Mouse (Mus musculus): ENCODE measurements around the gene Myh10.

The Myh10 gene

GRCm38 (mm10) chr11:68691321-68692009, at the start of gene Myh10:
Myh10 (plus strand) TSS chr11:68691559.
- DNase-seq = peak; percentile 98

- peak; percentile 32 for DNase-seq
Measured at GRCm38 (mm10) chr11:68644781-68645180, 46.6 kb upstream of the Myh10 start.

GRCm38 (mm10) chr11:68647808-68648207, 43.6 kb upstream of the Myh10 start:
- DNase-seq = no peak

GRCm38 (mm10) chr11:68648385-68649148, 42.8 kb upstream of the Myh10 start:
- DNase-seq = no peak

GRCm38 (mm10) chr11:68651518-68651917, 39.8 kb upstream of the Myh10 start:
- DNase-seq = no peak

GRCm38 (mm10) chr11:68655524-68655923, 35.8 kb upstream of the Myh10 start:
- no peak for DNase-seq

- no peak for DNase-seq
Measured at GRCm38 (mm10) chr11:68656887-68657685, 34.3 kb upstream of the Myh10 start.

GRCm38 (mm10) chr11:68657811-68658210, 33.5 kb upstream of the Myh10 start:
- DNase-seq = no peak

GRCm38 (mm10) chr11:68665331-68665730, 26.0 kb upstream of the Myh10 start:
- DNase-seq = no peak

- no peak for DNase-seq
Measured at GRCm38 (mm10) chr11:68666210-68666609, 25.1 kb upstream of the Myh10 start.

- no peak for DNase-seq
Measured at GRCm38 (mm10) chr11:68672270-68672970, 18.9 kb upstream of the Myh10 start.

- DNase-seq = no peak
Measured at GRCm38 (mm10) chr11:68674071-68674470, 17.3 kb upstream of the Myh10 start.

- no peak for DNase-seq
Measured at GRCm38 (mm10) chr11:68674643-68675042, 16.7 kb upstream of the Myh10 start.

GRCm38 (mm10) chr11:68675274-68675673, 16.1 kb upstream of the Myh10 start:
- DNase-seq = no peak

GRCm38 (mm10) chr11:68681254-68681839, 10.0 kb upstream of the Myh10 start:
- DNase-seq = no peak

GRCm38 (mm10) chr11:68682136-68682806, 9.1 kb upstream of the Myh10 start:
- no peak for DNase-seq

- DNase-seq = no peak
Measured at GRCm38 (mm10) chr11:68686001-68686400, 5.4 kb upstream of the Myh10 start.

GRCm38 (mm10) chr11:68689304-68689703, 2.1 kb upstream of the Myh10 start:
- peak; percentile 56 for DNase-seq

GRCm38 (mm10) chr11:68690465-68690864, 894 bp upstream of the Myh10 start:
- no peak for DNase-seq

GRCm38 (mm10) chr11:68692010-68692692, 792 bp downstream of the Myh10 start:
- no peak for DNase-seq

All from kidney, adult 11 months (tissue).